Mouse (Mus musculus): ENCODE results near the gene Dhx8. TPM values are rescaled to one million over a fixed set of nuclear protein-coding genes. Genes with fewer than 3 reads are reported as not detected.

Gene Dhx8
- 10 to 100 TPM; 23.9 to 25.7 TPM for total RNA-seq (2021)
- long read RNA-seq, experiment 1, full-length matches to known transcripts, result 3 of 8 reads
- long read RNA-seq, experiment 1, partial matches to known transcripts, result 4 of 8 reads
- long read RNA-seq, experiment 1, other reads (novel, unspliced or antisense), result 1 of 8 reads
- long read RNA-seq, experiment 2, full-length matches to known transcripts, result 2 of 4 reads
- long read RNA-seq, experiment 2, partial matches to known transcripts, result 1 of 4 reads
- long read RNA-seq, experiment 2, other reads (novel, unspliced or antisense), result 1 of 4 reads

- DNase-seq, result peak; percentile 96 to 97
These were observed at the start of gene Dhx8 for GRCm38 (mm10) chr11:101732518-101733440. Gene Dhx8 (plus strand): TSS chr11:101732919.

- peak; percentile 69 to 71 for DNase-seq
These were observed 45.1 kb upstream of the Dhx8 start for GRCm38 (mm10) chr11:101687351-101688301.

- no peak for DNase-seq
These were observed 43.0 kb upstream of the Dhx8 start for GRCm38 (mm10) chr11:101689701-101690113.

GRCm38 (mm10) chr11:101690326-101690725, 42.4 kb upstream of the Dhx8 start:
- DNase-seq, result no peak

GRCm38 (mm10) chr11:101695906-101696661, 36.6 kb upstream of the Dhx8 start:
- DNase-seq, result no peak

- DNase-seq, result no peak
These were observed 35.4 kb upstream of the Dhx8 start for GRCm38 (mm10) chr11:101697156-101697861.

GRCm38 (mm10) chr11:101698114-101698513, 34.6 kb upstream of the Dhx8 start:
- DNase-seq, result no peak

- no peak for DNase-seq
These were observed 33.2 kb upstream of the Dhx8 start for GRCm38 (mm10) chr11:101699556-101699955.

- no peak for DNase-seq
These were observed 32.7 kb upstream of the Dhx8 start for GRCm38 (mm10) chr11:101699991-101700390.

- peak; percentile 33 to 50 for DNase-seq
These were observed 32.3 kb upstream of the Dhx8 start for GRCm38 (mm10) chr11:101700446-101700845.

- DNase-seq, result no peak
These were observed 28.6 kb upstream of the Dhx8 start for GRCm38 (mm10) chr11:101704081-101704480.

GRCm38 (mm10) chr11:101706764-101707448, 25.8 kb upstream of the Dhx8 start:
- no peak for DNase-seq

- DNase-seq, result no peak
These were observed 24.2 kb upstream of the Dhx8 start for GRCm38 (mm10) chr11:101708482-101708881.

GRCm38 (mm10) chr11:101712811-101713210, 19.9 kb upstream of the Dhx8 start:
- no peak for DNase-seq

- no peak for DNase-seq
These were observed 18.7 kb upstream of the Dhx8 start for GRCm38 (mm10) chr11:101714012-101714411.

GRCm38 (mm10) chr11:101718324-101718723, 14.4 kb upstream of the Dhx8 start:
- no peak for DNase-seq

- DNase-seq, result no peak
These were observed 12.7 kb upstream of the Dhx8 start for GRCm38 (mm10) chr11:101719986-101720520.

- no peak for DNase-seq
These were observed 7.7 kb upstream of the Dhx8 start for GRCm38 (mm10) chr11:101725043-101725442.

- no peak for DNase-seq
These were observed 6.0 kb upstream of the Dhx8 start for GRCm38 (mm10) chr11:101726765-101727164.

- DNase-seq, result no peak
These were observed 3.4 kb upstream of the Dhx8 start for GRCm38 (mm10) chr11:101729308-101729707.

All from adrenal gland, postnatal 36 days (tissue).